Mouse (Mus musculus) thymus, postnatal 4 days (tissue): ENCODE measurements around the gene Ucp2.

Experiments used
- DNase-seq: peaks from one replicate; pipeline ENCODE4 v3.0.0; 2021

Gene Ucp2

DNA sequence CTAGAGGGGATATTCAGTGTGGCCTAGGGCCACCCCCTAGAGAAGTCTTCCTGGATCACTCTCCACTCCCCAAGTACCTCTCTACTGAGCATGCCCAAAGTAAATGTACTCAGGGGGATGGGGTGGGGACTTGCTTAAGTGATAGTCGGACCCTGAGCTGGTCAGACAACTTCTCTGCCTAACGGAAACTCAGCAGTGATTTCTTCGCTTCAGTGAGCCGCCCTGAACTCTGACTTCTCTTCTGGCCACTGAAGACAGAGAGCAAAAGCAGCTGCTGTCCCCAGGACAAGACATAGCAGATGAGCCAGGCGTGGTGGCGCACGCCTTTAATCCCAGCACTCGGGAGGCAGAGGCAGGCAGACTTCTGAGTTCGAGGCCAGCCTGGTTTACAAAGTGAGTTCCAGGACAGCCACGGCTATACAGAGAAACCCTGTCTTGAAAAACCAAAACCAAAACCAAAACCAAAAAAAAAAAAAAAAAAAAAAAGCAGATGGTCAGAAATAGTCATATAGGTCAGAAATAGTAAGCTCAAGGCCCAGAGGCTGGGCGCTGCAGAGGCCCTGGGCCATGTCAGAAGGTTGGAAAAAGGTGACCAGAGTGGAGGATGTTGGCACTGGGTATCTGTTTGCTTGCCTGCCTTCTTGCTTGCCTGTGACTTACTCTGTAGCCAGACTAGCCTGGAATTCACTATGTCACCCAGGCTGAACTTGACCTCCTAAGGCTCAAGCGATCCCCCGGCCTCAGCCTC, 11.8 kb downstream of the Ucp2 start:
- DNase-seq, result no peak

DNA sequence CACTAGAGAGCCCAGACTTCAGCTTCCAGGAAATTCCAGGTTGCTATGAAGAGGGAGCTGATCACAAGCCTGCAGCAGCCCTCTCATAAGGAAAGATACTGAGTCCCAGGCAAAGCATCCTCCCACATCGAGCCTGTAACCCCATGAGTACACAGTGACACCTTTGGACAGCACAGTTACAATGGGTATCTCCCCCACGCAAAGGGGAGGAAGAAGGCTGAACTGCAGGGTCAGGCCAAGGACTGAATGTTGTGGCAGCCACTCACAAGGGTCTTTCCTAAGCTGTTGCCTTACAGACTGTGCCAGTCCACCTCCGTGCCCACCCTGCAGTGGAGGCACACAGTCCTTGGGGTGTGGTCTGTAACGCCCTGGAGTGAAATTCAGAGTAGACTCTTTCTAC, 13.4 kb downstream of the Ucp2 start:
- DNase-seq, result no peak

DNA sequence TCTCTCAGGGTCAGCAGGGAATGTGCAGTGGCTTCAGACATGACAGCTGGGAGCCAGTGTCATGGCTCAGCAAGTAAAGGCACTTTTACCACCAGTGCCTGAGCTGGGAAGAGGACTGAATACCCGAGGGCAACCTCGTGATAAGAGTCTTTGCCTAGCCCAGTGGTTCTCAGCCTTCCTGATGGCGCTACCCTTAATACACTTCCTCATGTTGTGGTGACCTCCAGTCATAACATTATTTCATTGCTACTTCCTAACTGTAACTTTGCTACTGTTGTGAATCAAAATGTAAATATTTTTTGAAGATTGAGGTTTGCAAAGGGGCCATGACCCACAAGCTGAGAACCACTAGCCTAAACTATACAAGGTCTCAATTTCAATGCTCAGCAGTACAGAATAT, 15.5 kb downstream of the Ucp2 start:
- DNase-seq, result no peak

- DNase-seq, result no peak
These were observed 18.5 kb downstream of the Ucp2 start for GRCm38 (mm10) chr7:100511602-100512001.

- no peak for DNase-seq
These were observed 21.4 kb downstream of the Ucp2 start, which contains the start of gene Dnajb13 for GRCm38 (mm10) chr7:100514573-100514972. TSS of gene Dnajb13 (minus strand) at chr7:100514960.

DNA sequence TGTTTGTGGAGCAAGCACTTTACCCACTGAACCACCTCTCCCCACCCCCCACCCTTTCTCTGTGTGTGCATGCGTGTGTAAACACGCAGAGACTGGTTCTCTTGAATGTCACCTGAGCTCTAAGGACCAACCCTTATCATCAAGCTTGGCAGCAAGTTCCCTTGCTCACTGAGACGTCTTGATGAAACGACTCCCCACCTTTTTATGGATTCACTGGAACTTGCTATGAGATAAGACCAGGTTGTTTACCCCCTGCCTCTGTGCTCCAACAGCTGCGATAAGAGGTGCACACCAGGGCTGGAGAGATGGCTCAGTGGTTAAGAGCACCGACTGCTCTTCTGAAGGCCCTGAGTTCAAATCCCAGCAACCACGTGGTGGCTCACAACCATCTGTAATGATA, 27.1 kb downstream of the Ucp2 start:
- no peak for DNase-seq

DNA sequence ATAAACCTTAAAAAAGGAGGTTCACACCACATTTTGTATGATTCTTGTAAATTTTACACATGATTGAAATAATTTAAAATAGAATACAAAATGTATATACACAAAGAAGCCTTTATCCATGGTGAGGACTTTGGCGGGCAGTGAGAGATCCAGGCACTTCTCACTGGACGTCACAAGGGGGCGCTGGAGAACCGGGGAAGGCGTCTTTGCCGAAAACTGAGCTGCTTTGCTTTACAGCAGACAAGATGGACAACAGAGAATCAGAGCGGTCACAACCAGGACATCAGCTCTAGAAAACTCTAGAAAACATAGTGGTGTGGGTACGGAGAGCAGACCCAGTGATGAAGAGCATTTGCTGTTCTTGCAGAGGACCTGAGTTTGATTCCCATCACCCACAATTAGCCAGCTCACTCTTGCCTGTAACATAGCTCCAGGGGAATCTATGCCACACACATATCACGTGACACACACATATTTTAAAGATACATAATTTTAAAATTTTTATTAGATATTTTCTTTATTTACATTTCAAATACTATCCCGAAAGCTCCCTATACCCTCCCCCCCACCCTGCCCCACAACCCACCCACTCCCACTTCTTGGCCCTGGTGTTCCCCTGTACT, 27.6 kb downstream of the Ucp2 start:
- DNase-seq, result peak; percentile 92

DNA sequence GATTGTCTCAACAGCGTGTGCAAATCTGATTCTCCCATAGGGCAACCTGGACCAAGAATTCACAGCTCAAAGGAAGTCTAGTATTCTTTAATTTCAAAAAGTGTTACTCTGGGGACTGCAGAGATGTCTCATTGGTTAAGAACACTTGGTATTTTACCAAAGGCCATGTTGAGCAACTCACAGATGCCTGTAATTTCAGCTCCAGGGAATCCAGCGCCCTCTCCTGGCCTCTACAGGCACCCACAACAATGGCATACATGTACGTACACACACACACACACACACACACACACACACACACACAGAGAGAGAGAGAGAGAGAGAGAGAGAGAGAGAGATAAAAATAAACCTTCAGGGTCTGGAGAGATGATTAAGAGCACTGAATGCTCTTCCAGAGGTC, 29.1 kb downstream of the Ucp2 start:
- no peak for DNase-seq

DNA sequence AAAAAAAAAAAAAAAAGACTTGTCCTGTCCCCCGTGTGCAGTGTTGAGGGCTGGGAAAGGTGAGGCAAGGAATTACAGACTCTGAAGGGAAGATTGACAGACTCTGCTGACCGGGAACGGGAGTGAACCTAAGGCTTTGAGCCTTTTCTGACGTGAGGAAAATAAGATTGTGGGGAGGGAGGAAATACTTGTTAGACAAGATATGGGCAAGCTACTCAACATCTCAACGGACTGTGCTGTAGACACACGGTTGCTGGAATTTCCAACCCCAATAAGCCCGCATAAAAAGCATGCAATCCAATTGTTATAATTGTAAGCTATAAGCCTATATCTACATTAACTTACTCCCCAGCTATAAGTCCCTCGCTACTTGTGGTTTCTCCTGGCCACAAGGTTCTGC, 31.5 kb downstream of the Ucp2 start:
- no peak for DNase-seq

DNA sequence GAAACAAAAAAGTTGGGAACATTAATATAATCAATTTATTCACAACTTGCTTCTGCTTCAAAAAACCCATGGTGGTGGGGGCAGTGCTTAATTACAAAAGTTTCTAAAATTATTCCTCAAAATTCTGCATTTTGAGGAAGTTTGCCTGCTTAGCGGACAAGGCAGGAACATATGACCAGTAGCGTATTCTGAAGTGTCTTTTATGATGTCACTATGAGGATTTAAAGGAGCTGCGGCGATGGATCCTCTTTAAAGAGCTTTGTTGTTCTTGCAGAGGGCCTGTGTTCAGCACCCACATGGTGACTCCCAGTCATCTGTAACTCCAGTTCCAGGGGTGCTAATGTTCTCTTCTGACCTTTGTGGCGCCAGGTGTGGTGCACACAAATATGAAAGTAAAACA, 37.6 kb downstream of the Ucp2 start:
- DNase-seq, result no peak

DNA sequence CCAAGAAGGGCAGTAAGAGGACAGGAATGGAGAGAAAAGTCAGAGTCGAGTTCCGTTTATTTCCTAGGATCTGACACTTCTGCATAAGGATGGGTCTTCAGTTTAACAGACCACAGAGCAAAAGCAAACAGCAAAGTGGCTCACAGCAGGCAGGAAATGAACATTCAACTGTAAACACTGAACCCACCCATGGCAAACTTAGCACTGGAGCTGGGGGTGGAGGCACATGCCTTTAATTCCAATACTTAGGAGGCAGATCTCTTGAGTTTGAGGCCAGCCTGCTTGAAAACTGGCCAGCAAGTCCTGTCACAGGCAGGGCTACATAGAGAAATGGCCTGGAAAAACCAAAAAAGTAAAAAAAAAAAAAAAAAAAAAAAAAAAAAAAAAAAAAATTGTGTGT, 40.4 kb downstream of the Ucp2 start:
- peak; percentile 11 for DNase-seq

DNA sequence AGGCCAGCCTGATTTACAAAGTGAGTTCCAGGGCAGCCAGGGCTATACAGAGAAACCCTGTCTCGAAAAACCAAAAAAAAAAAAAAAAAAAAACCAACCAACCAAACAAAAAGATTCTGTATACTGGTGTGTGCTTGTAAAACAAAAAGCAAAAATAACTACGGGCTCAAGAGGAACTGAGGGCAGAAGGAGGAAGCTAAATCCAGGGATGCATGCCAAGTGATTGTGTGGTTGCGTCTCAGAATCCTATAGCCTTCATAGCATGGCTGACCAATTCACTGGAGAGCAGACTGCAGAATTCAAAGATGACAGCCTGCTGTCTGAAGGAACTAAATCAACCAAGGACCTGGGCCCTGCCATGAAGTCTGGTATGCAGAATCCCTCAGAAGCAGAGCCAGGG, 41.1 kb downstream of the Ucp2 start:
- DNase-seq, result no peak

- no peak for DNase-seq
These were observed 42.7 kb downstream of the Ucp2 start for GRCm38 (mm10) chr7:100535831-100536230.

DNA sequence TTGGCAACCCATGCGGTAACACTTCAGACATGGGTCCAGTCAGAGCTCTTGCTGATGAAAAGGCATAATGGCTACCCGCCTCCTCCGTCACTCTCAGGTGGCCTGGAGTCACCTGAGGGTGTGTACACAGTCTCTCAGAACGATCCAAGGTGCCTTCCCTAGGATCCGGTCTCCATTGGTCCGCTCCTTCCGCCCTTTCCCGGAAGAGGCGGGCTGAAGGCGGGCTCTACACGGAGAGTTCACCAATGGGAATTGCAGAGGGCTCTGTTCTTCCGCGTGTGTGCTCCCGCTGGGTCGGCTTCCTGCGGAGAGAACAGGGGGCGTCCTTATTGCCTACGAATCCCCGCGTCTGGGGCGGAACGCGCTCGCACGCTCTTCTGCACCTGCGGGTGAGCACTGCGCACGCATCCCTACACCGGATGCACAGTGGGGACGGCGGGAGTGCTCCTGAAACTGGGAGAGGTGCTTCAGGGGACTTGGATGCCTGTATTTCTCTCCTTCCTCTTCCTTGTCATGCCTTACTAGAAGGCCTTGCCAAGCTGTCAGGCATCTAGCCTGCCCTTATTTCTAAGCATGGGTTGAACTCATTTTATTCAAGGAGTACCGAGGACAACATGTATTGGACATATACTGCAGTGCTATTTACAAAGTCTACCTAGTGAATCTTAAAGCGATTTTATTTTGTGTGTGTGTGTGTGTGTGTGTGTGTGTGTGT, 43.8 kb downstream of the Ucp2 start, which contains the start of gene Coa4:
TSS of gene Coa4 (plus strand) at position 268 of the 715 bp plus-strand sequence.
- DNase-seq, result peak; percentile 87

GRCm38 (mm10) chr7:100537519-100537902, 44.4 kb downstream of the Ucp2 start:
- DNase-seq, result no peak

- DNase-seq, result no peak
These were observed 46.4 kb downstream of the Ucp2 start for GRCm38 (mm10) chr7:100539516-100539915.

- no peak for DNase-seq
These were observed 51.3 kb downstream of the Ucp2 start for GRCm38 (mm10) chr7:100544437-100544836.

DNA sequence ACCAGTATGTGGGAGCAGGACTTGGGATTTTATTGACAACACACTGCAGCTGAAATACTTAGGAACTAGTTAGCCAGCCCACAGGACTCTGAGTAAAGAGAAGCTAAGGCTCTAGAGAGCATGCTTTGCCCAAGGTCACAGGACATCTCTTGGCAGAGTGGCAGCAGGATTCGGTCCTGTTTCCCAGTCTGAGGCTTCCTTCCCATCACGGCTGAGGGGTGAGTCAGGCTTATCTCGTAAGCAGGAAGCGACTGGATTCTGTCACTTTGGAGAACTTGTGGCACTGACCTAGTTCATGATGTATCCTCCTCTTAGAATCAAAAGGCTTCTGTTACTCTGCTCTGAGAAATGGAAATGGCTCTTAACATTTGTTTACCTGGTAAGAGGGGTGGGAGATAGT, 54.5 kb downstream of the Ucp2 start:
- no peak for DNase-seq

DNA sequence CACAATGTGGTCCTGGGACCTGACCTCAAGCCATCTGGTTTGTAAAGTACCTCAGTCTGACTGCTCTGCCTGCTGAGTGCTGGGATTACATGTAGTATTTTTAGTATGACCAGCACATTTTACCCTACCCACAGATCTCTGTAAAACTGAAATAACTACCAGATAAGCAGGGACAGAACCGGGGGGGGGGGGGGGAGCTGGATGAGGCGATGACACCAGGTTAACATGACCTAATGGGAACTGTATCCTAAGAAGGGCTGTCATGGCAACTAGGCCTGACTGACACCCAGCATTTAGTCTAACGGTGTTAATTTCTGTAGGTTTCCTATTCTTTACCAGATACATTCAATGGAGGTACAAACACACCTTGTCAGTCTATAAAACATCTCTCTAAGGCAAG, 56.7 kb downstream of the Ucp2 start:
- no peak for DNase-seq

GRCm38 (mm10) chr7:100550338-100551007, 57.3 kb downstream of the Ucp2 start:
- DNase-seq, result no peak
